ENCODE assay signal across 15 mouse cellular contexts in the genomic region with DNA sequence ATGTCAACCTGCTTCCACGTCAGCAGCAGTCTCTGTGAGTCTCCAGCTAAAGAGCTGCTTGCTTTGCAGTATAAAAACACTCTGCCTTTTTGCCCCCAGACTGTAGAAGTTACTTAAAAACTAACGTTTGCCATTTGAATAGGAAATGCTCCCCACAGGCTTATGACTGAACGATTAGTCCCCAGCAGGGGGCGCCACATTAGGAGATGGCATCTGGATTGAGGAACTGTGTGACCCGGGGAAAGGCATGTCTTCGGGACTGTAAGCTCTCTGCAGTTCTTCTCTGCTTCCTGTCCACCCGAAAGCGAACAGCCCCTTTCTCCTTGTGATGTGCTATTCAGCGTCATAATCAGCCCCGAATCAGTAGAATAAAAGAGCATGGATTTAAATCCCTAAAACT.
DNase-seq lines count a peak whose midpoint lies in the region; TF ChIP-seq lines count a peak whose summit lies in the region.
"Had no signal": no experiment of that assay in that cellular context is flagged by ENCODE, and none has a peak within 500 bp of the region (broad histone marks: within the 10 kb centered on the region; RNA-seq: fewer than 3 reads in every experiment).

No protein-coding gene starts in this region.

- DNase-seq in layer of hippocampus, adult 2 months (ENCODE audit: low spot score in 2 of 2): no peak
- no peak for DNase-seq in layer of hippocampus, adult 8-10 months (ENCODE audit: low spot score in 2 of 2)
- peak; percentile 10 for DNase-seq in thymus, postnatal 4 days
- DNase-seq in thymus, adult 18-20 months: no peak
- peak; percentile 10 for DNase-seq in adipocyte (ENCODE audit: low spot score)
- no peak for DNase-seq in gastrocnemius, postnatal 14 days
- no peak for DNase-seq in layer of hippocampus, adult 9-11 months
- DNase-seq: cerebellum, adult 9-11 months; embryo, embryonic 11 days; gastrocnemius, postnatal 36 days; liver, embryonic 13.5 days had no signal

- TF ChIP-seq CTCF in layer of hippocampus, adult 2 months (conservative IDR thresholded peaks at IDR 0.05): peak; percentile 56

- no peak overlapping the region for H3K27ac ChIP-seq in layer of hippocampus, adult 2 months
- H3K27ac ChIP-seq: embryonic facial prominence, embryonic 15.5 days; forebrain, embryonic 12.5 days; hindbrain, embryonic 15.5 days; liver, embryonic 13.5 days had no signal

- intact Hi-C loops in gastrocnemius, postnatal 14 days (cut with DNase I; ENCODE audit: low total_unique reads): no loop called here

- H3K4me3 ChIP-seq in layer of hippocampus, adult 2 months: no peak overlapping the region
- H3K4me3 ChIP-seq: embryonic facial prominence, embryonic 15.5 days; forebrain, embryonic 12.5 days; heart, embryonic 12.5 days; hindbrain, embryonic 15.5 days; liver, embryonic 13.5 days had no signal

Comparison
In these comparisons a context has a peak if more than half of its experiments do, and no peak if none do; other contexts are left out.
1. DNase-seq: peak in thymus, postnatal 4 days (single experiment) and adipocyte (single experiment); none in layer of hippocampus, adult 2 months (0 of 2), layer of hippocampus, adult 8-10 months (0 of 2), thymus, adult 18-20 months (0 of 2), gastrocnemius, postnatal 14 days (single experiment) and layer of hippocampus, adult 9-11 months (single experiment).